Mouse (Mus musculus): ENCODE data around the gene Nr1d1.

- no peak for TF ChIP-seq CTCF (IDR thresholded peaks at IDR 0.05; ENCODE audit: extremely low read depth, insufficient read depth, low read length)
- TF ChIP-seq POLR2A (IDR thresholded peaks at IDR 0.05; ENCODE audit: extremely low read depth, insufficient read depth, low read length), result no peak
Measured at GRCm38 (mm10) chr11:98756711-98757110, 18.4 kb downstream of the Nr1d1 start.
